Mouse (Mus musculus) brown adipose tissue, adult 24 weeks (tissue): ENCODE measurements around the gene Adamts9. TPM values are rescaled to one million over a fixed set of nuclear protein-coding genes. Genes with fewer than 3 reads are reported as not detected.

Experiments used
- H3K27ac ChIP-seq: fragments of 200-500 bp; replicated peaks from 2 replicates; pipeline ENCODE4 v1.5.1; 2012; ENCODE audit warnings: low read depth, mild to moderate bottlenecking, low read length
- H3K4me1 ChIP-seq: fragments of 200-500 bp; 2 replicates; pipeline ENCODE4 v1.6.1; 2012; ENCODE audit warnings: low read length, mixed read lengths; ENCODE audit not compliant: control insufficient read depth, insufficient read depth, insufficient read length
- H3K4me3 ChIP-seq: fragments of 200-500 bp; 2 replicates; pipeline ENCODE4 v1.5.1; 2012; ENCODE audit warnings: low read depth, mild to moderate bottlenecking, low read length, moderate library complexity; ENCODE audit not compliant: insufficient read depth
- polyA plus RNA-seq: library from polyadenylated mRNA; stranded (reverse); fragments of >200 nt; gene quantifications from 2 replicates; pipeline ENCODE4 v1.2.4, GENCODE M21; 2012; ENCODE audit not compliant: missing spikeins, insufficient read depth, insufficient read length

The Adamts9 gene
- polyA plus RNA-seq, 1 experiment: 4.0 TPM

DNA sequence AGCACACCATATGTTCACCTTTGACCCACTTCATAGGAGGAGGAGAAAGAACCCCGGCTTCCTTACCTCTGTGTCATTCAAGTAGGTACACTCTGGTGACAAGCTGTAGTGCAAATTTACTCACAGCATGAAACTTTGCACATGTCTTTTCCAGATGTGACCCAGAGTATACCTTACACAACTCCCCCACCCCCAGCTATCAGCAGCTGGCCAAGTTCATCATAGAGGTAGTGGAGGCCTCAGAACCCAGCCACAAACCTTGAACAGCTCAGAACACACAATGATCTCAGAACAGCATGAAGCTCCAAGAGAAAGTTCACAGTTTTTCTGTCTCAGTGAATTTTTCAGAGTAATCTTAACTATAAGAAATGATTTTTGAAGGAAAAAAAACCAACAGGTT, 51.8 kb downstream of the Adamts9 start:
- Histone ChIP-seq H3K27ac (no peak overlapping the region), H3K4me1 (peaks cover 7% of the 10 kb centered on the region; the same call in 1 of the 2 replicates), H3K4me3 (no peak overlapping the region)

- Histone ChIP-seq H3K4me3 (no peak overlapping the region), H3K27ac (peak overlapping the region; percentile 29), H3K4me1 (peaks cover 6% of the 10 kb centered on the region; the same call in 1 of the 2 replicates)
Observed at GRCm38 (mm10) chr6:92883131-92883900, 60.0 kb downstream of the Adamts9 start.

- no peak overlapping the region for H3K27ac ChIP-seq
- peaks cover 6% of the 10 kb centered on the region; the same call in 1 of the 2 replicates for H3K4me1 ChIP-seq
- no peak overlapping the region for H3K4me3 ChIP-seq
Observed at GRCm38 (mm10) chr6:92882446-92882845, 60.8 kb downstream of the Adamts9 start.

GRCm38 (mm10) chr6:92879700-92880265, 63.5 kb downstream of the Adamts9 start:
- peaks cover 9% of the 10 kb centered on the region; the same call in 1 of the 2 replicates for H3K4me1 ChIP-seq
- H3K4me3 ChIP-seq: no peak overlapping the region
- no peak overlapping the region for H3K27ac ChIP-seq

- H3K27ac ChIP-seq: no peak overlapping the region
- H3K4me1 ChIP-seq: peaks cover 11% of the 10 kb centered on the region; the same call in 1 of the 2 replicates
- H3K4me3 ChIP-seq: no peak overlapping the region
Observed at GRCm38 (mm10) chr6:92878771-92879170, 64.5 kb downstream of the Adamts9 start.

DNA sequence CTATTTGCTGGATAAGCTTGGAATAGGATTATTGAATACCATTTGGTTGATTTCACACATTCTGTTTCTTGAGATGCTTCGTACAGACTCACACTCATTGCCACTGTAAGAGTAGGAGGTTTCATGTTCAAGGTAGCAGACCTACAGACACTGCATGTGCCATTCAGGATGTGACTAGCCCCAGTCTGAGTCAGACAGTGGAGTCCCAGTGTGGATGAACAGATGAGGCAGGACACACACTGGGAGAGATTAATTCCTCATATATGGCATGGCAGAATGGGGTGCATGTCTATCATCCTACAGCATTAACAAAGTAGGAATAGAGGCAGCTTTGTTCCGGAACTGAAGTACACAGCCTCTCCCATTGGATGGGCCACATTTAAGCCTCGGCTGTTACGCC, 66.1 kb downstream of the Adamts9 start:
- Histone ChIP-seq H3K4me3 (no peak overlapping the region), H3K4me1 (peaks cover 6% of the 10 kb centered on the region; the same call in 1 of the 2 replicates), H3K27ac (peak overlapping the region; percentile 19; the same call in 1 of the 2 replicates)

GRCm38 (mm10) chr6:92876121-92876520, 67.2 kb downstream of the Adamts9 start:
- peak overlapping the region; percentile 89 for H3K27ac ChIP-seq
- peaks cover 6% of the 10 kb centered on the region; the same call in 1 of the 2 replicates for H3K4me1 ChIP-seq
- no peak overlapping the region for H3K4me3 ChIP-seq

DNA sequence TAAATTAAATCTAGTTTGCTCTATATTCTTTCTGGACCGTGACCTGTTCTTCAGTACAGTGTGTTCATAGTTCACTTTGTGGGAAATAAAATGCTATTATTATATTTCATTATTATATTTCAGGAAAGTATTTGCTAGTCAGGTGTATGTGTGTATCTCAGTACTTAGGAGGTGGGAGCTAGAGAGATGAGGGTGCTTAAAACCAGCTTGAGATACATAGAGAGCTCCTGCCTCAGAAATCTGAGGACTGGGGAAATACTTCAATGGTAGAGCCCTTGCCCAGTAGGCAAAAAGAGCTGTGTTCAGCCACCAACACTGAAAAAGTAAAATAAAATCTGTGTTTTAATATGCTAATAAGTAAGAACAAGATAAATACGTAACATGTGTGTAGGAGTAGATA, 68.0 kb downstream of the Adamts9 start:
- peak overlapping the region; percentile 65 for H3K27ac ChIP-seq
- peaks cover 6% of the 10 kb centered on the region; the same call in 1 of the 2 replicates for H3K4me1 ChIP-seq
- H3K4me3 ChIP-seq: no peak overlapping the region

DNA sequence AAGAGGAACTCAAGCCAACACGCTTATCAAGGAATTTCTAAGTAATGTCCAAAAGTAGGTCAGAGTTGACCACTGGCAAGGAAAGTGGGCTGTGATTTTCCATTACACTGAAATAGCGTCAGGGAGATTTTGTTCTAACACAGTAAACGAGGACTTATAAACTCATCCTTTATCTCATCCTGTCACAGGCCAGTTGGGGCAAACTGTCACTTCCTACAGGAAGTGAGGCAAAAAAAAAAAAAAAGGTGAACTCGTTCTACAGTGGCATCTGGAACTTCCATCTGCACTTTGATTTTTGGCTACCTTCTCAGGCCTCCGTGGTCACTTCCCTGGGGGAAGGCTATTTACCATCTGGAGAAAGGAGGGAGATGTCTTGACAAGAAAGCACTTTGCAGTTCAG, 68.4 kb downstream of the Adamts9 start:
- H3K4me1 ChIP-seq: peaks cover 7% of the 10 kb centered on the region
- H3K4me3 ChIP-seq: no peak overlapping the region
- H3K27ac ChIP-seq: no peak overlapping the region

DNA sequence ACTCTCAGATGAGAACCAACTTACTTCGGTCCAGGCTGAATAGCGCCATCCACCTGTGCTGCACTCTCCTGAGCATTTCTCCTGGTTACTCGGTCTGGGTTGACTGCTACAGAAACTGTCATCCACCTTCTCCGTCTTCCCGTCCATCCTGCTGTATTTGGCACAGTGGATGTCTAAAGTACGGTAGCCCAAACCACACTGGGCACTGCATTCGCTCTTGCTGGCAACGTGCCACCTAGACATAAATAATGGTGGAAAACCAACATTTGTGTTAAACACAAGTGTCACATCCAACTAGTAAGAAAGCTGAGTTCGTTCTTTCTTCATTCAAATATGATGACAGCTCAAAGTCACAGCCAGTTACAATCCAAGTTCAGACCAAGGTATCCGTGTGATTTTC, 70.5 kb downstream of the Adamts9 start:
- Histone ChIP-seq H3K4me1 (peaks cover 11% of the 10 kb centered on the region), H3K27ac (no peak overlapping the region)

GRCm38 (mm10) chr6:92871813-92872212, 71.5 kb downstream of the Adamts9 start:
- Histone ChIP-seq H3K4me3 (no peak overlapping the region), H3K4me1 (peaks cover 11% of the 10 kb centered on the region), H3K27ac (no peak overlapping the region)

More for the DNA sequence above, 70.5 kb downstream of the Adamts9 start:
- H3K4me3 ChIP-seq: no peak overlapping the region

- Histone ChIP-seq H3K27ac (peak overlapping the region; percentile 68), H3K4me3 (no peak overlapping the region), H3K4me1 (peaks cover 8% of the 10 kb centered on the region)
Observed at GRCm38 (mm10) chr6:92869582-92870219, 73.6 kb downstream of the Adamts9 start.

- Histone ChIP-seq H3K4me3 (no peak within 1 kb of the TSS), H3K27ac (peak within 1 kb of the TSS; percentile 68), H3K4me1 (peaks cover 7% of the 10 kb centered on the region)
Observed at GRCm38 (mm10) chr6:92869089-92869581, 74.2 kb downstream of the Adamts9 start, which contains the start of gene Gm15737. Gm15737 (plus strand) TSS chr6:92869357.

DNA sequence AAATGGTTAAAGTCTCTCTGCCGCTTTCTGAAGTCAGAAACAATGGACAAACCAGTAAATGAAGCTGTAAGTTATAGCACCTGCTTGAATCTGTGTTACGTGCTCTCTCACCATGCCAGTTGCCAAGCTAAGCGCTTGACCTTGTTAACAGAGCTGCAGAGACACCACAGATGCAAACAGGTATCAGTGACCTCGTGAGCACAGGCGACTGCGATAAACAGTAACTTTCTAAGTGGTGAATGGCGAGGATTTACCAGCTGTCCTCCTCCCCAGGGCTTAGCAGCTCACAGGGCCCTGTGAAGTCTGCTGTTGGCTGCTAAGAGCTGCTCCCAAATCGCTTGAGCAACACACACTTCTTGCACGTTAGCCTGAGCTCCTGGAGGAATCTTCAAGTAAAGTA, 80.7 kb downstream of the Adamts9 start:
- Histone ChIP-seq H3K27ac (no peak overlapping the region), H3K4me1 (peaks cover 10% of the 10 kb centered on the region; the same call in 1 of the 2 replicates), H3K4me3 (no peak overlapping the region)

- Histone ChIP-seq H3K27ac (peak overlapping the region; percentile 23; the same call in 1 of the 2 replicates), H3K4me1 (peaks cover 10% of the 10 kb centered on the region; the same call in 1 of the 2 replicates), H3K4me3 (no peak overlapping the region)
Observed at GRCm38 (mm10) chr6:92860285-92860912, 82.9 kb downstream of the Adamts9 start.
